Comparison of ENCODE assay signal across 17 mouse cellular contexts in the genomic region with DNA sequence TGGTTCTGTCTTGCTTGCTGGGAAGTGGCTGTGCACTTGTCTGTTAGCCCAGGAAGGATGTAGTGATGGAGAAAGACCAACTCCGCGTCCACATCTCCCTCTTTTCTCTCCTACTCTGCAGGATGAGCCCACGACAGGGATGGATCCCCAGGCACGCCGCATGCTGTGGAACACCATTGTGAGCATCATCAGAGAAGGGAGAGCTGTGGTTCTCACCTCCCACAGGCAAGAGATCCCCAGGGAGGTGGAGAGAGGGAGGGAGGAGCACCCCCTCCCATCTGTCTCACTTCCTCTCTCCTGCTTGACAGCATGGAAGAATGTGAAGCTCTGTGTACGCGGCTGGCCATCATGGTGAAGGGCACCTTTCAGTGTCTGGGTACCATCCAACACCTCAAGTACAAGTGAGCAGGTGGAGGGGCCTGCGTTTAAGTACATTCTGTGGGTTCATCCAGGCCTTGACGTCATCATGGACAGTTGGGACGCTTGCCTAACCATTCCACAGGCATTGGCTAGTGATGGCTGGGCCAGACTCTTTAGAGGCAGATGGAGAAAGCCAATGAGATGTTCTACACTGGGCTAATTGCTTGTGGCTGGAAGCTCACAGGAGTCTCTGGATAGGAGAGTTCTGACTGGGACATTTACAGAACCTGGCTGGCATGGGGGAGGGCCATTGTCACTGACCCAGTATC.
A peak's percentile ranks its signal among the peaks of the same experiment; 100 is the strongest.
DNase-seq lines count a peak whose midpoint lies in the region; ATAC-seq lines count a peak whose summit lies in the region.
"Had no signal": no experiment of that assay in that cellular context is flagged by ENCODE, and none has a peak within 500 bp of the region (broad histone marks: within the 10 kb centered on the region; RNA-seq: fewer than 3 reads in every experiment).

No protein-coding gene starts in this region.

- H3K9me3 ChIP-seq in kidney, embryonic 14.5 days (ENCODE audit: control insufficient read depth, low read length): no peaks in the 10 kb centered on the region
- H3K9me3 ChIP-seq: embryonic facial prominence, embryonic 13.5 days; hindbrain, embryonic 13.5 days; intestine, embryonic 15.5 days; limb, embryonic 15.5 days had no signal

- no peak overlapping the region for H3K4me2 ChIP-seq in kidney, embryonic 14.5 days (replicated peaks; ENCODE audit: low read depth, low read length)
- H3K4me2 ChIP-seq: embryonic facial prominence, embryonic 13.5 days; hindbrain, embryonic 13.5 days; intestine, embryonic 15.5 days; limb, embryonic 15.5 days; lung, embryonic 14.5 days had no signal

- no peak overlapping the region for H3K4me3 ChIP-seq in kidney, embryonic 14.5 days (ENCODE audit: low read length)
- H3K4me3 ChIP-seq: embryonic facial prominence, embryonic 13.5 days; heart, adult 2 months; hindbrain, embryonic 13.5 days; intestine, embryonic 15.5 days; limb, embryonic 15.5 days had no signal

- no peaks in the 10 kb centered on the region for H3K36me3 ChIP-seq in kidney, embryonic 14.5 days (ENCODE audit: control insufficient read depth, insufficient read depth, low read length)
- H3K36me3 ChIP-seq: embryonic facial prominence, embryonic 13.5 days; hindbrain, embryonic 13.5 days; intestine, embryonic 15.5 days; limb, embryonic 15.5 days had no signal

- H3K27ac ChIP-seq in kidney, embryonic 14.5 days (ENCODE audit: low read depth, low read length): no peak overlapping the region
- H3K27ac ChIP-seq: embryonic facial prominence, embryonic 13.5 days; heart, adult 2 months; hindbrain, embryonic 13.5 days; intestine, embryonic 15.5 days; limb, embryonic 15.5 days had no signal

- H3K9ac ChIP-seq in kidney, embryonic 14.5 days (ENCODE audit: low read depth, low read length): no peak overlapping the region
- H3K9ac ChIP-seq: embryonic facial prominence, embryonic 13.5 days; hindbrain, embryonic 13.5 days; intestine, embryonic 15.5 days; limb, embryonic 15.5 days; lung, embryonic 14.5 days had no signal

- 0 out of 2 replicates have a peak, but pooled peaks have one; percentile 23 for ATAC-seq in monocyte, adult 5-6 weeks (replicated peaks; ENCODE audit: insufficient number of reproducible peaks, low FRiP score, low TSS enrichment, poor library complexity, severe bottlenecking)
- no peak for ATAC-seq in kidney, embryonic 14.5 days (ENCODE audit: low FRiP score, low TSS enrichment)
- ATAC-seq in erythroblast, adult 5-6 weeks (replicated peaks; ENCODE audit: low FRiP score, poor library complexity, severe bottlenecking): no peak

- WGBS in kidney, embryonic 14.5 days: 85% methylated on average over 10 of the region's 10 CpGs

- DNase-seq in cerebellum, adult 18-20 months: peak; percentile 35
- no peak for DNase-seq in cerebellum, postnatal 36 days
- DNase-seq in cerebellum, adult 8-10 months: peak; percentile 35
- peak; percentile 20 for DNase-seq in frontal cortex, postnatal 14 days (ENCODE audit: low spot score in 2 of 2)
- DNase-seq in embryo, embryonic 10 days (ENCODE audit: low spot score): no peak
- DNase-seq: adrenal gland, postnatal 36 days; heart, adult 2 months; lung, embryonic 14.5 days; midbrain, embryonic 14.5 days; thymus, postnatal 25 days had no signal

- no peaks in the 10 kb centered on the region for H3K27me3 ChIP-seq in kidney, embryonic 14.5 days (ENCODE audit: control insufficient read depth, insufficient read depth, low read length)
- H3K27me3 ChIP-seq: embryonic facial prominence, embryonic 13.5 days; intestine, embryonic 15.5 days; limb, embryonic 15.5 days had no signal

- H3K4me1 ChIP-seq in kidney, embryonic 14.5 days (ENCODE audit: control insufficient read depth, insufficient read depth, low read length): no peaks in the 10 kb centered on the region
- H3K4me1 ChIP-seq: embryonic facial prominence, embryonic 13.5 days; hindbrain, embryonic 13.5 days; intestine, embryonic 15.5 days; limb, embryonic 15.5 days had no signal

Comparison
In these comparisons a context has a peak if more than half of its experiments do, and no peak if none do; other contexts are left out.
1. DNase-seq: peak in cerebellum, adult 18-20 months (2 of 2), cerebellum, adult 8-10 months (single experiment) and frontal cortex, postnatal 14 days (2 of 2); none in cerebellum, postnatal 36 days (0 of 2) and embryo, embryonic 10 days (single experiment).